Mouse (Mus musculus): ENCODE measurements at regions not wholly inside any gene's neighbourhood (a gene's known extent, or its start where the extent isn't known, plus 50 kb on each side); places are given as distances from the start of the nearest gene placed in this dataset.

DNA sequence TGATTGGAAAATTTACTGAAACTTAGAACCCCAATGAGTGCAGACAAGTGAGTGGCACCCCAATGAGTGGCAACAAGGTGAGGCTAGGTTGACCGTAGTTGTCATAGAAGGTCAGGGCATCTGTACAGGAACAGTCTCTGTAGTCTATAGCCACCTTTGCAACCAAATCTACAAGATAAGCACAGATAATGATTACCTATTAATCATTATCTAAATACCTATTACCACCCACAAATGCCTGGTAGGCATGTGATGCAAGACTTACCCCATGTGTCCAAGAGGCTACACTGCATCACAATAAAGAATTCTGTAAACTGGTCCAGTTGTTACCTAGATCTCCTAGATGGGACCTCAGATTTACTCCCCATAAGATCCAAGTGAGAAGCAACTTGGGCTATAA is 778.7 kb downstream of the Cntnap5b start:
- DNase-seq (ENCODE audit: low read depth, low spot score): no peak

GRCm38 (mm10) chr1:100556937-100557336 is 784.4 kb downstream of the Cntnap5b start:
- DNase-seq (ENCODE audit: low read depth, low spot score): peak; percentile 2

Data from telencephalon, adult 2 months (tissue).